In genomic region chr2:60409989-60410763, GRCm38 (mm10) we compare ENCODE assay signal across 20 mouse cellular contexts. TPM values are rescaled to one million over a fixed set of nuclear protein-coding genes. Genes with fewer than 3 reads are reported as not detected.
DNase-seq lines count a peak whose midpoint lies in the region; ATAC-seq lines count a peak whose summit lies in the region.
"Had no signal": no experiment of that assay in that cellular context is flagged by ENCODE, and none has a peak within 500 bp of the region (broad histone marks: within the 10 kb centered on the region; RNA-seq: fewer than 3 reads in every experiment).

No protein-coding gene starts in this region.

- no peaks in the 10 kb centered on the region for H3K27me3 ChIP-seq in liver, embryonic 11.5 days (replicated peaks; ENCODE audit: control insufficient read depth, insufficient read depth, low read length)
- H3K27me3 ChIP-seq: embryonic facial prominence, embryonic 12.5 days; heart, embryonic 15.5 days; limb, embryonic 13.5 days; neural tube, embryonic 12.5 days had no signal

- no peak overlapping the region for H3K9ac ChIP-seq in liver, embryonic 11.5 days (ENCODE audit: low read depth, low read length)
- H3K9ac ChIP-seq: embryonic facial prominence, embryonic 12.5 days; heart, embryonic 15.5 days; limb, embryonic 13.5 days; neural tube, embryonic 12.5 days had no signal

- intact Hi-C loops in heart, postnatal 14 days (cut with DNase I), result loop anchor here (10.0 kb wide), 1 partner anchor 195 kb away; no protein-coding TSS in a partner anchor

- no peaks in the 10 kb centered on the region for H3K36me3 ChIP-seq in liver, embryonic 11.5 days (ENCODE audit: control insufficient read depth, insufficient read depth, low read length)
- H3K36me3 ChIP-seq: embryonic facial prominence, embryonic 12.5 days; heart, embryonic 15.5 days; hindbrain, embryonic 10.5 days; limb, embryonic 13.5 days; neural tube, embryonic 12.5 days had no signal

- no peak overlapping the region for H3K4me3 ChIP-seq in liver, embryonic 11.5 days (ENCODE audit: low read depth, low read length)
- H3K4me3 ChIP-seq: embryonic facial prominence, embryonic 12.5 days; heart, adult 2 months; heart, embryonic 15.5 days; hindbrain, embryonic 10.5 days; limb, embryonic 13.5 days; neural tube, embryonic 12.5 days had no signal

- peak overlapping the region; percentile 78 for H3K27ac ChIP-seq in liver, embryonic 11.5 days (ENCODE audit: low read depth, low read length)
- H3K27ac ChIP-seq: embryonic facial prominence, embryonic 12.5 days; heart, adult 2 months; heart, embryonic 15.5 days; hindbrain, embryonic 10.5 days; limb, embryonic 13.5 days; neural tube, embryonic 12.5 days had no signal

- H3K4me2 ChIP-seq in liver, embryonic 11.5 days, result no peak overlapping the region
- H3K4me2 ChIP-seq: embryonic facial prominence, embryonic 12.5 days; heart, embryonic 15.5 days; limb, embryonic 13.5 days; neural tube, embryonic 12.5 days had no signal

- peak; percentile 68 for DNase-seq in heart, adult 11 months
- DNase-seq in heart, postnatal 14 days, result no peak
- DNase-seq in ZHBTc4 (ENCODE audit: low read depth, low spot score), result peak; percentile 46
- no peak for DNase-seq in liver, embryonic 11.5 days (ENCODE audit: low spot score)
- DNase-seq in yolk sac, embryonic 10.5 days (ENCODE audit: low spot score), result peak; percentile 89
- no peak for DNase-seq in cerebellum, postnatal 36 days
- DNase-seq in urinary bladder, postnatal 36 days (ENCODE audit: low spot score in 2 of 2), result no peak
- DNase-seq: cerebellum, adult 11-12 months; gastrocnemius, postnatal 10 days; heart, adult 2 months; kidney, postnatal 25 days; thymus, postnatal 25 days had no signal

- H3K9me3 ChIP-seq in liver, embryonic 11.5 days (ENCODE audit: control insufficient read depth, low read length), result no peaks in the 10 kb centered on the region
- H3K9me3 ChIP-seq: embryonic facial prominence, embryonic 12.5 days; heart, embryonic 15.5 days; hindbrain, embryonic 10.5 days; limb, embryonic 13.5 days; neural tube, embryonic 12.5 days had no signal

- ATAC-seq in liver, embryonic 11.5 days (replicated peaks; ENCODE audit: low FRiP score), result peak; percentile 65
- ATAC-seq: forebrain, embryonic 16.5 days; inflammation-experienced regulatory T-cells, adult 6 months; lung, postnatal 0 days had no signal

- H3K4me1 ChIP-seq in liver, embryonic 11.5 days (replicated peaks; ENCODE audit: control insufficient read depth, insufficient read depth, low read length), result no peaks in the 10 kb centered on the region
- H3K4me1 ChIP-seq: embryonic facial prominence, embryonic 12.5 days; heart, embryonic 15.5 days; limb, embryonic 13.5 days; neural tube, embryonic 12.5 days had no signal

- WGBS in liver, embryonic 11.5 days, result 61% methylated on average over 11 of the region's 11 CpGs

RNA-seq across cellular contexts. Expression of gene Ly75, which starts 27.1 kb away (rescaled TPM):
- total RNA-seq in heart, postnatal 14 days (2021), result 1 to 10 TPM in 1 of 2 experiments, under 1 TPM in 1; 0.84 to 2.2 TPM
- polyA plus RNA-seq in liver, embryonic 11.5 days (2014; fragmentation: Nextera tagmentation; extraction: Ambion mirVana), result 8.5 and 9.3 TPM in 2 replicates

Comparison
In these comparisons a context has a peak if more than half of its experiments do, and no peak if none do; other contexts are left out.
1. DNase-seq: peak in heart, adult 11 months (single experiment), ZHBTc4 (single experiment) and yolk sac, embryonic 10.5 days (single experiment); none in heart, postnatal 14 days (0 of 2), liver, embryonic 11.5 days (single experiment), cerebellum, postnatal 36 days (0 of 2) and urinary bladder, postnatal 36 days (0 of 2).